Mouse (Mus musculus): ENCODE data around the gene Fbp1.
"Not testable (repeated sequence)": the region's sequence is repeated elsewhere in the genome, so short reads cannot be mapped to it uniquely, and the experiment has no call there.

Gene Fbp1

GRCm38 (mm10) chr13:62887712-62888441, at the start of gene Fbp1:
Gene Fbp1, minus strand, starts transcription at chr13:62888282.
- in situ Hi-C loops (cut with MboI, MseI), result no loop called here

GRCm38 (mm10) chr13:62932452-62932851, 44.4 kb upstream of the Fbp1 start:
- in situ Hi-C loops (cut with MboI, MseI), result no loop called here

DNA sequence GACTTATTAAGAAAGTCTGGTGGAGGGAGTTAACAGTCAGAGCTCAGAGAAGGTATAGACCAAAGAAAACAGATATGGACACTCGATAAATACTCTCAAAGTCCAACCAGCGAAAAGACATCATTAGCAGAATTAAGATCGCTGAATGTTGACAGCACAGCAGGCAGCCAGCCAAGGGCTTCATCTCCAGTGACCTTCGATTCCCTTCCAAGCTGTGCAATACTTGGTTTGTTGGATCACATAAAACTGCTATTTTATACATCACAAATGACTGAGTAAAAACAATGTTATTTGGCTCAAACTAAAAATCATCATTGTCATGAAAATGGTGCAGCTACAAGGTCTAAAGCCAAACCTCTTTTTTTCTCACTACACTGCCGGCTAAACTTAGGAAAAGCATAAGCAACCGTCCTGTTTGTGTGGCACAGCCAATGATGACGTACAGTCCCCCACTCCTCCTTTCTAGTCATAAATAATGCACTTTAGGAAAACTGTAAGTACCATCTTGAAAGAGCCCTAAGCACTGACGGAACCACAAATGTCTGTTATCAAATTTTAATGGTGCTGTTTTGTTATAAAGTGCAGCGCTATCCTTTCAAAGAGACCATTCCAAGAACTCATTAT, 41.8 kb upstream of the Fbp1 start:
- in situ Hi-C loops (cut with MboI, MseI), result no loop called here

- in situ Hi-C loops (cut with MboI, MseI), result not testable (repeated sequence)
Observed at GRCm38 (mm10) chr13:62929144-62929543, 41.1 kb upstream of the Fbp1 start.

- in situ Hi-C loops (cut with MboI, MseI), result no loop called here
Observed at GRCm38 (mm10) chr13:62927470-62927869, 39.4 kb upstream of the Fbp1 start.

DNA sequence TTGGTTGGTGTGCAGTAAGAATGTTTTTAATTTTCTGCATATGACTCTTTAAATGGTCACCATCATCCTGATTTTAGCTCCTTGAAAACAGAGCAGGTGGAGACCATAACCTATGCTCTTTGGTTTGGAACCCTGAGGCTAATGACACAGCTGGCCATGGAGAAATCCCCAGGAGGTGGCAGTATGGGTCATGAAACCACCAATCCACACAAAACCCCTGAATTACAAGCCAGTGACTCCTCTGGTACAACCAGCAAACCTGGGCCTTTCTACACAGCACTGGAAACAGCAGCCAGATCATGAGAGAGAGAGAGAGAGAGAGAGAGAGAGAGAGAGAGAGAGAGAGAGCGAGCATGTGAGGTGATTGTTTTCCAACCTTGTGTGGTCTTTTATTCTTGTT, 38.4 kb upstream of the Fbp1 start:
- in situ Hi-C loops (cut with MboI, MseI), result no loop called here

GRCm38 (mm10) chr13:62923182-62923581, 35.1 kb upstream of the Fbp1 start:
- in situ Hi-C loops (cut with MboI, MseI), result loop anchor here (5.0 kb wide), 1 partner anchor 409 kb away; no protein-coding TSS in a partner anchor

DNA sequence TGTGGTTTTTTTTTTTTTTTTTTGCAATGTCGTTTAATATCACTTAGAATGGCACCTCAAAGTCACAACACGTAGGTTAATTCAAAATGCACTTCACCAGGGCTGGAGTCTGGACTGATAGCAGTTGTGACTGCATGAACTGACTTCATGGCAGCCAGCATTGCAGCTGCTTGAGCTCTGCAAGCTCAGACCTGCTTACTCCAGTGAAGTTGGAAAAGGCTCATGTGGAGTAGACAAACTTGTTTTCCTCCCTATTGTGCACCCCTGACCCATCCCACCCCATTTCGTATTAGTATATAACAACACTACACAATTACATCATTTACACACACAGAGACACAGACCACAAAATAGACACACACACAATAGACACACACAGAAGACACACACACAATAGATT, 34.6 kb upstream of the Fbp1 start:
- in situ Hi-C loops (cut with MboI, MseI), result loop anchor here (5.0 kb wide), 1 partner anchor 410 kb away; no protein-coding TSS in a partner anchor

DNA sequence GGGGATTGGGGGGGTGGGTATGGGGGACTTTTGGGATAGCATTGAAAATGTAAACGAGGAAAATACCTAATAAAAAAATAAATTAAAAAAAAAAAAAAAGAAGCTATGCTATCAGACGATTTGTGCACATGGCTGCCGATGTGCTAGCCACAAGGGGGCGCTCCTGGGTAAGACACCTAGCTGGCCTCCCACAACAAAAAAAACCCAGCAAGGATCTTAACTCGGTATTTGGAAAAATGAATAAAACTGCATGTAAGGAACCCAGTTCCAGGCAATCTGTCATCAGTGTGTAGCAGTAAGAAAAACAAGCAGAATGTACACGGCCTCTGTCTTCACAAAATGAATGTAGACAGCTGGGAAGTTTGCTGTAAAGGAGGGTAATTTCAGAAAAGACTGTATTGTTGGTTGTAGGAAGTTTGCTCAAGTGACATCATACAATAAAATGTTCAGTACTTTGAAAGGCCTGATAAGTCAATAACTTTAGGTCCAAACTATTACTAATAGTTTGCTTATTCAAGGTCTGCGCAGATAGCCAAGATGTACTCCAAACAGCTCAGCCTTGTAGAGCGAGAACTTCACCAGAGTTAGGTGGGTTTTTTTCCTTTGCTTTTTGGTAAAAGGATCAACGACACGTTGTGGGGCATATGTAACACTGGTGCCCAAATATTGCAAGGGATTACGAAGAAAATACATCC, 31.7 kb upstream of the Fbp1 start:
- in situ Hi-C loops (cut with MboI, MseI), result loop anchor here (5.0 kb wide), 1 partner anchor 413 kb away; no protein-coding TSS in a partner anchor

DNA sequence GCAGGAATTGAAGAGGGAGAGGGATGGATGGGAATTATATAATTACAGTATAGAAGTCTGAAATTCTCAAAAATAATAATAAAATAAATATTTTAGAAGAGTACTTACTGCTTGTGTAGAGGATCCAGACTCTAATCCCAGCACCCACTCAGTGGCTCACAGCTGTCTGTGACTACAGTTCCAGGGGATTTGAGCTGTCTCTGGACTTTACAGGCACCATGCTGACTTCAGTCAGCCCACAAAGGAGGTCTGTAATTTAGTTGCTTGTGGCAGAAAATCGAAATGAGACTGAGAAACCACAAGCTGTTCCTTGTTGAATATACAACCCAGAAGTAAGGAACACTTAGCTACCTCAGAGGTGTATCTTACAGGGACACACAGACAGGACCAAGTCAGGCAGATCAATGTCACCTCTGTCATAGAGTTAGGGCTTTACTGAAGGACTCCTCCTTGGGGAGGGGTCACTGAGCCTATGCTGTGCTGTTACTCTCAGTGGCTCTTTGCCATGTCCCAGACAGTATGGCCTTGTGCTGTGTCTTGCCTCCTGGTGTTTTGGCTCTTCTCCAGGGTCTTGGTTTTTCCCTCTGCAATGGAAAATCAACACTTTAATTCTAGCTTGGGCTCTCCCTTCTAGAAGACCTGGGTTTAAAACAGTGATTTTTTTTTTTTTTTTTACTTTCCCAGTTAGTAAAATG, 29.5 kb upstream of the Fbp1 start:
- in situ Hi-C loops (cut with MboI, MseI), result no loop called here

DNA sequence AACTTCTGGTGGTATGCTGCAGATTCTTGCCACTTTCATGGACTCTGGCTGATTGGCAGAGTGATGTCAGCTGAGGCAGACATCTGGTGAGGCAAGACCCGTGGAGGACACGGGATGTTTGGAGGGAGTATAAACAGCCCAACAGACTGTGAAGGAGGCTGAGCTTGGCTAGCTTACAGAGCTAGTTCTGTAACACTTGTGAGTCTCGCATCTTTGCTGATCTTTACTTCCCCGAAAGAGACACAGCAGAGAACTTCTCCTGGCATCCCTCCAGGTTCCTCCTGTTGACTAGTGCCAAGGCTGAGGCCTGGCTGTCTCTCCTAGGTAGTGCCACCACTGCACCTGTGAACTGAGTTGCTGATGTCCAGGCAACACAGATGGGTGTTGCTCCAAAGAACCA, 28.6 kb upstream of the Fbp1 start:
- in situ Hi-C loops (cut with MboI, MseI), result no loop called here

DNA sequence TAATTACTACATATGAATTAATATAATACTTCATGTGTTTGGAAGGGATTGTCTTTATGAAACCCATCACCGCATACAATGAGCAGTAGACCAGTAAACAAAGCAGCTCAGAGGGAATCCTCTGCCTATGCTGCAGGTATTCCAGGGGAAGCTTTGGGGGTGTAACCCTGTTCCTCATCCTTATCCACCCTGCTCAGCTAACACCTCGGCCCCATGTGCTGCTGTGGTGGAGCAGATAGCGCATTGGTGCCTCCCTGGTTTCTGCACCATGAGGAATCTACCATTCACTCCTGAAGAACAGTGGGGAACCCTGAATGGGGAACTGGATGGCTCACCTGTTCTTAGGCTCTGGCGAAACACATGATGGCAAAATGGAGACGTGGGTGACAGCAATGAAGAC, 23.5 kb upstream of the Fbp1 start:
- in situ Hi-C loops (cut with MboI, MseI), result no loop called here

DNA sequence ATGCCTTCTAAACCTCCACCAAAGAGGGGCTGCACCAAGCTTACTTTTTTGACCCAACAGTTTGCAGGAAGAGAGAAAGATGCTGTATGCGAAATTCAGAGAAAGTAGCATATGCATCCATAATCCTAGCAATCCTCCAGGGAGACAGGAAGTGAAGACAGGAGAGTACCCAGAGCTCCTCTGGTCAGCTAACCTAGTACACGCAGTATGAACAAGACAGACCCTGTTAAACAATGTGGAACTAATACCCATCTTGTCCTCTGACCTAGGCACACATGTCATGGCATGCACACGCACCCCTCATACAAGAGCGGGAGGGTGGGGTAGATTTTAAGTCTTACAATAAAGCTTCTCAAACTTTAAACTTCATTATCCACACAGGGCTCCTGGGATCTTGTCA, 22.1 kb upstream of the Fbp1 start:
- in situ Hi-C loops (cut with MboI, MseI), result no loop called here

GRCm38 (mm10) chr13:62909776-62910175, 21.7 kb upstream of the Fbp1 start:
- in situ Hi-C loops (cut with MboI, MseI), result no loop called here

DNA sequence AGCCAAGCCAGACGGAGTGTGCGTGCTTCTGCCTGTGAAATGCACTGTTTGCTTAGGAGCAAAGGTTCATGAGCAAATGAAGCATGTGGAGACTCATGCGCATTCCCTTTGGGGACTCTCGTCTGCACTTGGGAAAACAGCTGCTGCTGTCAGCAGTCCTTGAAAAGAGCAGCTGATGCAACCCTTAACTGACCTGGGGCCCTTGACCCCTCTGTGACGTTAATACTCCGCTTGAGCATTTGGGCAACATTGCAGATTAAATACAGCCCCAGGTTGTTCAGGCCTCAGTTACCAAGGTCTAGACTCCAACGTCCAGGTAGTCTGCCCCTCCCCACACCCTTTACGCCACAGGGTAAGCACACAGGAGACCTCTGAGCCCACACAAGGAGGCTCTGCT, 20.1 kb upstream of the Fbp1 start:
- in situ Hi-C loops (cut with MboI, MseI), result no loop called here

DNA sequence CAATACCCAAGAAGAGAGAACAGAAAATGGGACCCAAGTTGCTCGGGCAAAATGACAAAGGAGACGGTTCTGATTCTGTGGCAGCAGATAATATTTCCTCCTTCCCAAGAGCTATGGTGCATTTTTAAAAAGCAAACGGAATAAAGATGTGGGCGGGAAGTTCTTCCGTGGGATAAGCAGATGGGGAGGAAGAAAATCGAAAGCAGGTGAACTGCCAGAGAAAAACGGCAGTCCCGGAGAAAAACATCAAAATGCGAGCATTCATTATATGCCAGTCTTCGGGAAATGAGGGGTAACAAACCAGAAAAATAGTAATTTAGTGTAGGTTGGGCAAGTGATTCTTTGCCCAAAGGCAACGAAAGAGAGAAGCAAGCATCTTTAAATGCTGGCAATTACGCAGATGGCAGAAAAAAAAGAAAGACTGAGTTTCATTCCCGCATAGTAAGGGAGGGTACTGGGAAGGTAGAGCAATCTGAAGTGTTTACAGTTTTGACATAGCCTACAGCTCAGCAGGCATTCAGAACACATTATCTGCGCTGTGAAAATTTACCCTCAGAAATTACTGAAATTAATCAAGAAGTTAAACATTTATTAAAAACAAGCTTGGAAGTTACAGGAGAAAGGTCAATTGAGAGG, 19.6 kb upstream of the Fbp1 start:
- in situ Hi-C loops (cut with MboI, MseI), result no loop called here

DNA sequence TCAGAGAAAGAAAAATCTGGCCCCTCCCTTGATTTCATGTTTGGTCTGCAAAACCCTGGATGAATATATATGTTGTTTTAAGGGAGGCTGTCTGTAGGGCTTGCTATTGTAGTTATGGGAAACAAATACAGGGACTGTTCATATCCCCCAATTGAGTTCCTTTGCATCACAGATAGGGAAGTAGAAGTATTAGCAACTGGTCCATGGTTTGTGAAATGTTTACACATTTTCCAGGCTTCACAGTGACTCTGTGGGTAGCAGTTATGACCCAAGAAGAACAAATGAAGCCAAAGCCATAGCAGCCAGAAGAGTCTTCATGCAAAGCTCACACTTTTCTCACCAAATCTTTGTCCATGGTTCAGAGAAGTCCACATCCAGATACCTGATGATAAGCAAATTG, 13.1 kb upstream of the Fbp1 start:
- in situ Hi-C loops (cut with MboI, MseI), result no loop called here

DNA sequence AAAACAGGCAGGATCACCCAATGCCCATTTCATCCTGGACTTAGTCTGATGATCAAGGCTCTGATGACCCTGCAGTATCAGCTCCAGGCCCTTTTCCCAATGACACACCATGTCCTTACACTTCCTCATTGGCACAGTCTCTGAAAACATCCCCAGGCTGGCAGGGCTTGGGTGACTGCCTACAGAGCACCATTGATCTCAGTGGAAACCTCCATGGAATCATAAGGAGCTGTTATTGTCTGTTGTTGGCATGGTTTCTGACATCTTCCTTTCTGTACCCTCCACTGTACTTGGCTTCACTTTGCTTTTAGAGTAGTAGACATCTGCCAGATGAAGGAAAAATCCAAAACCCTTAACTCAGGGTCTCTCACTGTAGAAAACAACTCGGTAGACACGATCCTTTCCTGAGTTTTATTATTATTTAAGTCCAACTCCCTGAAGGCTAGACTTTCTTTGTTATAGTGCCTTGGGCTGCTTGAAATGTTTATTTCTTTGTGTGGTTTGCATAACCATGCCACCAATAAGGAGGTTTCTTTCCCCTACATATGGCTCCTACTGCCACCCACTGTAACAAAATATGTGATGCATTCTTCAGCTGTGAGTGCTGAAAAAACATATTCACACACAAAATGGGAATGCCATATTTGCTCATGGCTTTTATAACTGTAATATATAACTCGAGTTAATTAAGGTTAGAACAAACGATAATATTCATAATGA, 10.0 kb upstream of the Fbp1 start:
- in situ Hi-C loops (cut with MboI, MseI), result no loop called here

GRCm38 (mm10) chr13:62893044-62893842, 5.2 kb upstream of the Fbp1 start:
- in situ Hi-C loops (cut with MboI, MseI), result no loop called here

- in situ Hi-C loops (cut with MboI, MseI), result no loop called here
Observed at GRCm38 (mm10) chr13:62889311-62889710, 1.2 kb upstream of the Fbp1 start.
